Mouse (Mus musculus): ENCODE measurements around the gene Msi2. TPM values are rescaled to one million over a fixed set of nuclear protein-coding genes. Genes with fewer than 3 reads are reported as not detected.

Gene Msi2
- total and polyA plus RNA-seq, 2 experiments: 6.4 to 10.8 TPM

- Histone ChIP-seq H3K4me3 (ENCODE audit: insufficient read depth, low read depth, low read length) (no peak overlapping the region), H3K4me1 (ENCODE audit: control insufficient read depth, insufficient read depth, low read length) (peaks cover 6% of the 10 kb centered on the region), H3K27me3 (ENCODE audit: control insufficient read depth, insufficient read depth, low read length) (no peaks in the 10 kb centered on the region), H3K9ac (ENCODE audit: low read depth, low read length) (no peak overlapping the region), H3K36me3 (ENCODE audit: control insufficient read depth, insufficient read depth, low read length) (no peaks in the 10 kb centered on the region), H3K27ac (replicated peaks; ENCODE audit: insufficient read depth, low read depth, low read length) (no peak overlapping the region), H3K79me2 (ENCODE audit: control insufficient read depth, insufficient read depth, low read length) (no peaks in the 10 kb centered on the region)
- 66% methylated on average over 4 of the region's 4 CpGs for WGBS
- no peak for TF ChIP-seq POLR2A (IDR thresholded peaks at IDR 0.05; ENCODE audit: extremely low read depth, insufficient read depth, low read length)
- no peak for TF ChIP-seq CTCF (IDR thresholded peaks at IDR 0.05; ENCODE audit: low read depth, low read length)
- no peak for DNase-seq (ENCODE audit: extremely low read depth, low read depth, low spot score)
These were observed 233.2 kb downstream of the Msi2 start for GRCm38 (mm10) chr11:88485088-88485487.

- no peaks in the 10 kb centered on the region for H3K27me3 ChIP-seq (ENCODE audit: control insufficient read depth, insufficient read depth, low read length)
- peak; percentile 91 for DNase-seq (ENCODE audit: extremely low read depth, low read depth, low spot score)
- no peaks in the 10 kb centered on the region for H3K36me3 ChIP-seq (ENCODE audit: control insufficient read depth, insufficient read depth, low read length)
- no peaks in the 10 kb centered on the region for H3K79me2 ChIP-seq (ENCODE audit: control insufficient read depth, insufficient read depth, low read length)
- no peak overlapping the region for H3K9ac ChIP-seq (ENCODE audit: low read depth, low read length)
- no peak overlapping the region for H3K27ac ChIP-seq (replicated peaks; ENCODE audit: insufficient read depth, low read depth, low read length)
- no peak overlapping the region for H3K4me3 ChIP-seq (ENCODE audit: insufficient read depth, low read depth, low read length)
- peaks cover 6% of the 10 kb centered on the region for H3K4me1 ChIP-seq (ENCODE audit: control insufficient read depth, insufficient read depth, low read length)
- TF ChIP-seq CTCF (IDR thresholded peaks at IDR 0.05; ENCODE audit: low read depth, low read length) (no peak), POLR2A (IDR thresholded peaks at IDR 0.05; ENCODE audit: extremely low read depth, insufficient read depth, low read length) (no peak)
- WGBS: 34% methylated on average over 3 of the region's 3 CpGs
These were observed 234.3 kb downstream of the Msi2 start for GRCm38 (mm10) chr11:88484047-88484446.

- Histone ChIP-seq H3K27ac (replicated peaks; ENCODE audit: insufficient read depth, low read depth, low read length) (no peak overlapping the region), H3K9ac (ENCODE audit: low read depth, low read length) (no peak overlapping the region), H3K79me2 (ENCODE audit: control insufficient read depth, insufficient read depth, low read length) (no peaks in the 10 kb centered on the region), H3K36me3 (ENCODE audit: control insufficient read depth, insufficient read depth, low read length) (no peaks in the 10 kb centered on the region), H3K4me3 (ENCODE audit: insufficient read depth, low read depth, low read length) (no peak overlapping the region), H3K27me3 (ENCODE audit: control insufficient read depth, insufficient read depth, low read length) (no peaks in the 10 kb centered on the region), H3K4me1 (ENCODE audit: control insufficient read depth, insufficient read depth, low read length) (peaks cover 6% of the 10 kb centered on the region)
- 97% methylated on average over 11 of the region's 11 CpGs for WGBS
- TF ChIP-seq POLR2A (IDR thresholded peaks at IDR 0.05; ENCODE audit: extremely low read depth, insufficient read depth, low read length) (no peak), CTCF (IDR thresholded peaks at IDR 0.05; ENCODE audit: low read depth, low read length) (no peak)
- DNase-seq (ENCODE audit: extremely low read depth, low read depth, low spot score): no peak
These were observed 235.7 kb downstream of the Msi2 start for GRCm38 (mm10) chr11:88482636-88483035.

- DNase-seq (ENCODE audit: extremely low read depth, low read depth, low spot score): no peak
- Histone ChIP-seq H3K4me3 (ENCODE audit: insufficient read depth, low read depth, low read length) (no peak overlapping the region), H3K9ac (ENCODE audit: low read depth, low read length) (no peak overlapping the region), H3K4me1 (ENCODE audit: control insufficient read depth, insufficient read depth, low read length) (peaks cover 6% of the 10 kb centered on the region), H3K27me3 (ENCODE audit: control insufficient read depth, insufficient read depth, low read length) (no peaks in the 10 kb centered on the region), H3K36me3 (ENCODE audit: control insufficient read depth, insufficient read depth, low read length) (no peaks in the 10 kb centered on the region), H3K79me2 (ENCODE audit: control insufficient read depth, insufficient read depth, low read length) (no peaks in the 10 kb centered on the region), H3K27ac (replicated peaks; ENCODE audit: insufficient read depth, low read depth, low read length) (no peak overlapping the region)
- WGBS: 93% methylated on average over 6 of the region's 6 CpGs
- TF ChIP-seq POLR2A (IDR thresholded peaks at IDR 0.05; ENCODE audit: extremely low read depth, insufficient read depth, low read length) (no peak), CTCF (IDR thresholded peaks at IDR 0.05; ENCODE audit: low read depth, low read length) (no peak)
These were observed 236.1 kb downstream of the Msi2 start for GRCm38 (mm10) chr11:88482236-88482635.

GRCm38 (mm10) chr11:88481602-88482161 is 236.6 kb downstream of the Msi2 start:
- DNase-seq (ENCODE audit: extremely low read depth, low read depth, low spot score): peak; percentile 15
- Histone ChIP-seq H3K4me1 (ENCODE audit: control insufficient read depth, insufficient read depth, low read length) (peaks cover 6% of the 10 kb centered on the region), H3K27ac (replicated peaks; ENCODE audit: insufficient read depth, low read depth, low read length) (no peak overlapping the region), H3K9ac (ENCODE audit: low read depth, low read length) (no peak overlapping the region), H3K4me3 (ENCODE audit: insufficient read depth, low read depth, low read length) (no peak overlapping the region), H3K27me3 (ENCODE audit: control insufficient read depth, insufficient read depth, low read length) (no peaks in the 10 kb centered on the region), H3K36me3 (ENCODE audit: control insufficient read depth, insufficient read depth, low read length) (no peaks in the 10 kb centered on the region), H3K79me2 (ENCODE audit: control insufficient read depth, insufficient read depth, low read length) (no peaks in the 10 kb centered on the region)
- 90% methylated on average over 7 of the region's 7 CpGs for WGBS
- TF ChIP-seq CTCF (IDR thresholded peaks at IDR 0.05; ENCODE audit: low read depth, low read length) (no peak), POLR2A (IDR thresholded peaks at IDR 0.05; ENCODE audit: extremely low read depth, insufficient read depth, low read length) (no peak)

- H3K36me3 ChIP-seq (ENCODE audit: control insufficient read depth, insufficient read depth, low read length): no peaks in the 10 kb centered on the region
- H3K9ac ChIP-seq (ENCODE audit: low read depth, low read length): no peak overlapping the region
- WGBS: 82% methylated on average over 9 of the region's 9 CpGs
- H3K27ac ChIP-seq (replicated peaks; ENCODE audit: insufficient read depth, low read depth, low read length): no peak overlapping the region
- peaks cover 6% of the 10 kb centered on the region for H3K4me1 ChIP-seq (ENCODE audit: control insufficient read depth, insufficient read depth, low read length)
- no peaks in the 10 kb centered on the region for H3K79me2 ChIP-seq (ENCODE audit: control insufficient read depth, insufficient read depth, low read length)
- no peak for DNase-seq (ENCODE audit: extremely low read depth, low read depth, low spot score)
- H3K4me3 ChIP-seq (ENCODE audit: insufficient read depth, low read depth, low read length): no peak overlapping the region
- no peak for TF ChIP-seq CTCF (IDR thresholded peaks at IDR 0.05; ENCODE audit: low read depth, low read length)
- TF ChIP-seq POLR2A (IDR thresholded peaks at IDR 0.05; ENCODE audit: extremely low read depth, insufficient read depth, low read length): no peak
- H3K27me3 ChIP-seq (ENCODE audit: control insufficient read depth, insufficient read depth, low read length): no peaks in the 10 kb centered on the region
These were observed 237.2 kb downstream of the Msi2 start for GRCm38 (mm10) chr11:88481092-88481601.
